Mouse (Mus musculus): ENCODE data around the gene P3h1. TPM values are rescaled to one million over a fixed set of nuclear protein-coding genes. Genes with fewer than 3 reads are reported as not detected.
A peak's percentile ranks its signal among the peaks of the same experiment; 100 is the strongest.

The P3h1 gene
- polyA plus RNA-seq, 1 experiment from 2014 or later: 34.0 TPM

DNA sequence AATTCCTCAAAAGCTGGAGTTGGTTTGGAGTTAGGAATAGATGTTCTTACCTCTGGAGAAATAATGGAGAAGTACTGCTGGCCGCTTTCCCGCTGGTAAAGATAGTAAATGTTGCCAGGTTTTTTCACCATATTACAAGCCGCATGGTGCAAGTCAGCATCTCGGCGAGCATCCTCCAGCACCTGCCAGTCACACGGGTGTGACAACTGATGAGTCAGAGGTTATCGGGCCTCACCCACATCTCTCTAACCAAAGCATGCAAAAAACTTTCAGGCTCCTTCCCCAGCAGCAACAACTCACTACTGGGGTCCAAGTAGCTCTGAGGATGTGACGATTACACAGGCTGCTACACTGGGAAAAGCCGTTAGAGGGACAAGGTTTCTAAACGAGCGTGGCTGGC, 6.0 kb upstream of the P3h1 start:
- Histone ChIP-seq H3K9ac (ENCODE audit: low read length) (no peak overlapping the region), H3K9me3 (replicated peaks; ENCODE audit: control insufficient read depth, low read length) (no peaks in the 10 kb centered on the region), H3K27me3 (ENCODE audit: control insufficient read depth, insufficient read depth, low read length) (no peaks in the 10 kb centered on the region), H3K27ac (ENCODE audit: low read length) (no peak overlapping the region), H3K4me1 (ENCODE audit: control insufficient read depth, insufficient read depth, low read length) (peaks cover 2% of the 10 kb centered on the region; the same call in 1 of the 2 replicates), H3K36me3 (ENCODE audit: control insufficient read depth, insufficient read depth, low read length) (peaks cover 12% of the 10 kb centered on the region; the same call in 1 of the 2 replicates), H3K4me3 (replicated peaks; ENCODE audit: low read length) (no peak overlapping the region), H3K4me2 (ENCODE audit: low read depth, low read length) (no peak overlapping the region)
- ATAC-seq (ENCODE audit: insufficient read depth, low FRiP score): no peak
- 93% methylated on average over 11 of the region's 11 CpGs for WGBS

DNA sequence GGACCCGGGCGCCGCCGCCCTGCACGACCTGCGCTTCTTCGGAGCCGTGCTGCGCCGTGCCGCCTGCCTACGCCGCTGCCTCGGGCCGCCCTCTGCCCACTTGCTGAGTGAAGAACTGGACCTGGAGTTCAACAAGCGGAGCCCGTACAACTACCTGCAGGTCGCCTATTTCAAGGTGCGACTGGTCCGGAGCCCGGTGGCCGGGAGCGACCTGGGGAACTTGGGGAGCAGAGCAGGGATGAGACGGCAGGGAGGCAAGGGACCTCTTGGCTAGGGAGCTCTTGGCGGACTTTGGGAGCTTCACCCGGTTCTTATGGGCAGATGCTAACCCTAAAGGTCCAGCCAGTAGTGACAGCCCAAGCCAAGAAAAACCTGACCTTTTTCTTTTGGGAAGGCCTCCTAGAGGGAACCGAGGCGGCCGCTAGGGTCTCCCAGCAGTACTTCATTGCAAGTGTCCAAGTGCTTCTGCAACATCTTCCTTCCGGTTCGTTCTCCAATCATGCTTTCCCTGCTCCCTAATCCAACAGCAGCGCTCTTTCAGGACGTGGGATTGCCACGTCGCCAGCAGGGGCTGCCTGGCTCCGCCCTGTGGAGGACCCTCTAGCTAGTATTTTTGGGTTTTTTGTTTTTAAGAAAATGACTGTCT, 664 bp downstream of the P3h1 start:
- Histone ChIP-seq H3K9me3 (replicated peaks; ENCODE audit: control insufficient read depth, low read length) (no peaks in the 10 kb centered on the region), H3K9ac (ENCODE audit: low read length) (peak overlapping the region; percentile 80), H3K36me3 (ENCODE audit: control insufficient read depth, insufficient read depth, low read length) (no peaks in the 10 kb centered on the region), H3K4me2 (ENCODE audit: low read depth, low read length) (peak overlapping the region; percentile 69), H3K4me3 (replicated peaks; ENCODE audit: low read length) (peak overlapping the region; percentile 87), H3K27me3 (ENCODE audit: control insufficient read depth, insufficient read depth, low read length) (no peaks in the 10 kb centered on the region), H3K4me1 (ENCODE audit: control insufficient read depth, insufficient read depth, low read length) (peaks cover 11% of the 10 kb centered on the region; the same call in 1 of the 2 replicates), H3K27ac (ENCODE audit: low read length) (peak overlapping the region; percentile 76)
- peak; percentile 39 for ATAC-seq (ENCODE audit: insufficient read depth, low FRiP score)
- WGBS: under 1% methylated on average over 36 of the region's 36 CpGs

DNA sequence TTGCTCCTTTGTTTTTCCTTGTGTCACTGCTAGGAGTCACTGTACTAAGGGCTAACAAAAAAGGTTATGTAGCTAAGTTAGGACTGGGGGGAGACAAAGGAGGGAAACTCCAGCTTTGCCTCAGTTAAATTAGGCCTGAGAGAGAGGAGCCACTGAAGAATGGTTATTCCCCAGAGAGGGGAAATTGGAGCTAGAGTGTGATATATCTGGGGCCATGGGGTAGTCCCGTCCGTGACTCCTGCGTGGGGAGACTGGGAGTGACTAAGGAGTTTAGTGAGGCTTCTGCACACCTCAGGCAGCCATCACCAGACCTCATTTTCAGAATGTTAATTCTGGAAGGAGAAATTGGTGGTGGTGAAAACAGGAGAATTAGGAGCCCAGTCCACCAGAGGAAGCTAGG, 1.6 kb downstream of the P3h1 start:
- H3K36me3 ChIP-seq (ENCODE audit: control insufficient read depth, insufficient read depth, low read length): no peaks in the 10 kb centered on the region
- peak overlapping the region; percentile 87 for H3K4me3 ChIP-seq (replicated peaks; ENCODE audit: low read length)
- peaks cover 12% of the 10 kb centered on the region; the same call in 1 of the 2 replicates for H3K4me1 ChIP-seq (ENCODE audit: control insufficient read depth, insufficient read depth, low read length)
- no peak for ATAC-seq (ENCODE audit: insufficient read depth, low FRiP score)
- H3K27me3 ChIP-seq (ENCODE audit: control insufficient read depth, insufficient read depth, low read length): no peaks in the 10 kb centered on the region
- H3K27ac ChIP-seq (ENCODE audit: low read length): peak overlapping the region; percentile 76; the same call in 1 of the 2 replicates
- 71% methylated on average over 3 of the region's 3 CpGs for WGBS
- peak overlapping the region; percentile 80; the same call in 1 of the 2 replicates for H3K9ac ChIP-seq (ENCODE audit: low read length)
- no peaks in the 10 kb centered on the region for H3K9me3 ChIP-seq (replicated peaks; ENCODE audit: control insufficient read depth, low read length)
- peak overlapping the region; percentile 69 for H3K4me2 ChIP-seq (ENCODE audit: low read depth, low read length)

DNA sequence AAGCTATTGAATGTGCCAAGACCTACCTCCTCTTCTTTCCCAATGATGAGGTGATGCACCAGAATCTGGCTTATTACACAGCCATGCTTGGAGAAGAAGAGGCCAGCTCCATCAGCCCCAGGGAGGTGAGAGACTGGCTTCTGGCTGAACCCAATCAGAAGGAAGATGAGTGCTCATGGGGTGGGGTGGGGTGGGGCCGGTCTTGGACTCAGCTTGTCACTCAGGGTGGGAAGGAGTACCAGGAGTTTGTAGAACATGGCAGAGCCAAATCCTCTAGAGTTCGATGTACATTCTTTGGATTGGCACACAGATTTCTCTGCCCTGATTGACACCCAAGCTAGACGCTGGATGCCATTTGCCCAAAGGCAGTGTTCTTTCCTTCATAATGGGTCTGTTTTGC, 5.9 kb downstream of the P3h1 start:
- H3K27ac ChIP-seq (ENCODE audit: low read length): peak overlapping the region; percentile 49; the same call in 1 of the 2 replicates
- H3K4me3 ChIP-seq (replicated peaks; ENCODE audit: low read length): no peak overlapping the region
- no peak overlapping the region for H3K4me2 ChIP-seq (ENCODE audit: low read depth, low read length)
- no peak for ATAC-seq (ENCODE audit: insufficient read depth, low FRiP score)
- no peaks in the 10 kb centered on the region for H3K36me3 ChIP-seq (ENCODE audit: control insufficient read depth, insufficient read depth, low read length)
- H3K4me1 ChIP-seq (ENCODE audit: control insufficient read depth, insufficient read depth, low read length): peaks cover 13% of the 10 kb centered on the region; the same call in 1 of the 2 replicates
- H3K9me3 ChIP-seq (replicated peaks; ENCODE audit: control insufficient read depth, low read length): no peaks in the 10 kb centered on the region
- no peaks in the 10 kb centered on the region for H3K27me3 ChIP-seq (ENCODE audit: control insufficient read depth, insufficient read depth, low read length)
- no peak overlapping the region for H3K9ac ChIP-seq (ENCODE audit: low read length)
- WGBS: 68% methylated on average over 3 of the region's 3 CpGs

DNA sequence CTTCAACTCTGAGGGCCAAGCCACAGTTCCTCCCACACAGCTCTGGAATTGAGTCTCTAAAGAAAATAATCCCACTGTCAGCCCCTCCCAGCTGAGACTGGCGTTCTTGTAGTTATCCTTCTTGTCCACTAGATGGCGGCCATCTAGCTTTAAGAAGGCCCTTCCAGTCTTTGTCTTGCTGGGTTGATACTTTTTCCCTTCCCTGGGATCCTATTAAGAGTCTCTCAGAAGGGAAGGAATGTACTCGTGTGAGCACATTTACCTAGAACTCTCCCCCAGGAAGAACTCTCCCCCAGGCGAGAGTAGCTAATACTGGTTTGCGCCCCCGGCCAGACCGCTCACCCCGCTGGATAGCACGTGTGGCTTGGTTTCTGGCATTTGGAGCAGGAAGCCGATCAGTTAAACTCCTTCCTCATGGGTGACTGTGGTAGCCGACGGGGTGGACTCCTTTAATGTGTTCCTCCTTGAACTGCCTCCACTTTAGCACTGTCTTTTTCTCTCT, 6.5 kb downstream of the P3h1 start:
- no peaks in the 10 kb centered on the region for H3K36me3 ChIP-seq (ENCODE audit: control insufficient read depth, insufficient read depth, low read length)
- peak overlapping the region; percentile 11 for H3K4me3 ChIP-seq (replicated peaks; ENCODE audit: low read length)
- peak overlapping the region; percentile 49 for H3K27ac ChIP-seq (ENCODE audit: low read length)
- 32% methylated on average over 12 of the region's 12 CpGs for WGBS
- H3K4me2 ChIP-seq (ENCODE audit: low read depth, low read length): peak overlapping the region; percentile 36; the same call in 1 of the 2 replicates
- ATAC-seq (ENCODE audit: insufficient read depth, low FRiP score): peak; percentile 67; the same call in 1 of the 2 replicates
- H3K27me3 ChIP-seq (ENCODE audit: control insufficient read depth, insufficient read depth, low read length): no peaks in the 10 kb centered on the region
- peak overlapping the region; percentile 67 for H3K9ac ChIP-seq (ENCODE audit: low read length)
- peaks cover 13% of the 10 kb centered on the region; the same call in 1 of the 2 replicates for H3K4me1 ChIP-seq (ENCODE audit: control insufficient read depth, insufficient read depth, low read length)
- H3K9me3 ChIP-seq (replicated peaks; ENCODE audit: control insufficient read depth, low read length): no peaks in the 10 kb centered on the region

DNA sequence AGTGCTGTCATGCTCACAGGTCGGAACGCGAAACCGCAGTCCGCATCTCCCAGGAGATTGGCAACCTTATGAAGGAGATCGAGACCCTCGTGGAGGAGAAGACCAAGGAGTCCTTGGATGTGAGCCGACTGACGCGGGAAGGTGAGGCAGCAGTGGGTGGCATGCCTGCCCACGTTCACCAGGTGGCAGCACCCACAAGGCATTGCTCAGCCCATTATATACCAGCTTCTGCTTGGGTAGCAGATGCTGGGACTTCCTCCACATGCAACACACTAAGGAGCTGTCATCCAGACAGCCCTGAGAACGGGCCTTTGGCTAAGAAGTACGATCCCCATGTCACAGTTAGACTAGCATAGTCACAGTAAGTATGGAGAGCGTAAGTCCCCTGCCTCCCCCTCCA, 8.9 kb downstream of the P3h1 start:
- Histone ChIP-seq H3K27ac (ENCODE audit: low read length) (no peak overlapping the region), H3K9ac (ENCODE audit: low read length) (no peak overlapping the region), H3K27me3 (ENCODE audit: control insufficient read depth, insufficient read depth, low read length) (no peaks in the 10 kb centered on the region), H3K4me2 (ENCODE audit: low read depth, low read length) (no peak overlapping the region), H3K9me3 (replicated peaks; ENCODE audit: control insufficient read depth, low read length) (no peaks in the 10 kb centered on the region), H3K4me3 (replicated peaks; ENCODE audit: low read length) (no peak overlapping the region), H3K36me3 (ENCODE audit: control insufficient read depth, insufficient read depth, low read length) (no peaks in the 10 kb centered on the region), H3K4me1 (ENCODE audit: control insufficient read depth, insufficient read depth, low read length) (0 out of 2 replicates have a peak, but pooled peaks cover 5% of the 10 kb centered on the region)
- ATAC-seq (ENCODE audit: insufficient read depth, low FRiP score): no peak
- WGBS: 84% methylated on average over 14 of the region's 14 CpGs

DNA sequence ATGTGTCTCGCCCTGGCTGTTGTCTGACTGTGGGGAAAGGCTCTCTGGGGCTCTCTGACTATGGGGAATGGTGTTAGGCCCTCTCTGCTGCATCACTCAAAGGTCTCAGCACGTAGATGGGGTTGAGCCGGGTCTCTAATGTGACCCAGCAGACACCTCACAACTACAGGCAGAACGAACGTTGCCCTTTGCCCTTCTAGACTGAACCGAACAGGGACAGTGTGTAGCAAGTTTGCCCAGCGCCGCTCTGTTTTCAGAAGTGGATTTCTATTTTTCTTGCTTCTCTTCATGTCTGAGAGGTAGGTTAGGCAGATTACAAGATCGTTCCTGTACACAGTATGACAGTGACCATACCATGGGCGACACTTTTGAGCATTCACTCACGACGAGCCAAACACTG, 9.9 kb downstream of the P3h1 start:
- H3K4me3 ChIP-seq (replicated peaks; ENCODE audit: low read length): no peak overlapping the region
- H3K9me3 ChIP-seq (replicated peaks; ENCODE audit: control insufficient read depth, low read length): no peaks in the 10 kb centered on the region
- no peak overlapping the region for H3K9ac ChIP-seq (ENCODE audit: low read length)
- H3K36me3 ChIP-seq (ENCODE audit: control insufficient read depth, insufficient read depth, low read length): no peaks in the 10 kb centered on the region
- no peak for ATAC-seq (ENCODE audit: insufficient read depth, low FRiP score)
- no peak overlapping the region for H3K27ac ChIP-seq (ENCODE audit: low read length)
- H3K27me3 ChIP-seq (ENCODE audit: control insufficient read depth, insufficient read depth, low read length): no peaks in the 10 kb centered on the region
- H3K4me1 ChIP-seq (ENCODE audit: control insufficient read depth, insufficient read depth, low read length): peaks cover 7% of the 10 kb centered on the region
- no peak overlapping the region for H3K4me2 ChIP-seq (ENCODE audit: low read depth, low read length)
- WGBS: 89% methylated on average over 12 of the region's 12 CpGs

DNA sequence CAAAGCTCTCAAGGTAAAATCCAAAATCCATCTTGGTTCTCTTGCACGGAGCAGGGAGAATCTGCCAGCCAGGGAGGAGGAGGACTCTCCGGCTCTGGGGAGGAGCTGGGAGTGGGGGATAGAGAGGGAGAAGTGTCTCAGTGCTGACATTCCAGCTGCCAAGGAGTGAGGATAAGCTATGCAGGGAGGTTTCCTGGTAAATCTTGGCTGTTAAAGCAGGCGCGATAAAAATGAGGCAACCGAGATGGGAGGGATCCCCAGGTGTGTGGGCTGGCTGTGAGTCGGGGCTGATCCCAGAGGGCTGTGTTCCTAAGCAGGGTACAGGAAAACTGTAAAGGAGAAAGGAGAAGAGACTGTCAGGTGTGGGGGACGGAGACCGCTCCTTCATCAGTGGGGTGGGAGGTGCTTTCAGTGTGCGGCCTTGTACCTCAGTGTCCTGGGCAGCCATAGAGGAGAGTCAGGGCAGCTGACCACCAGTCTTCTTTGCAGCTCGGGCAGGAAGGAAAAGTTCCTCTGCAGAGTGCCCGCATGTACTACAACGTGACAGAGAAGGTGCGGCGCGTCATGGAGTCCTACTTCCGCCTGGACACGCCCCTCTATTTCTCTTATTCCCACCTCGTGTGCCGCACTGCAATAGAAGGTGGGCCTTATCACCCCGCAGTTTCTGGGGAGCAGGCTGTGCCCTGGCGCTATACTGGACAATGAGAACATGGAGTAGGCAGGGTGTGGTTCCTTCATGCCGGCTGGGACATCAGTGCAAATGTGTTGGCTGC, 11.9 kb downstream of the P3h1 start:
- no peak overlapping the region for H3K4me2 ChIP-seq (ENCODE audit: low read depth, low read length)
- no peak for ATAC-seq (ENCODE audit: insufficient read depth, low FRiP score)
- peak overlapping the region; percentile 7; the same call in 1 of the 2 replicates for H3K9ac ChIP-seq (ENCODE audit: low read length)
- H3K27ac ChIP-seq (ENCODE audit: low read length): no peak overlapping the region; the same call in 1 of the 2 replicates
- peaks cover 6% of the 10 kb centered on the region for H3K4me1 ChIP-seq (ENCODE audit: control insufficient read depth, insufficient read depth, low read length)
- H3K27me3 ChIP-seq (ENCODE audit: control insufficient read depth, insufficient read depth, low read length): no peaks in the 10 kb centered on the region
- no peaks in the 10 kb centered on the region for H3K36me3 ChIP-seq (ENCODE audit: control insufficient read depth, insufficient read depth, low read length)
- H3K9me3 ChIP-seq (replicated peaks; ENCODE audit: control insufficient read depth, low read length): no peaks in the 10 kb centered on the region
- no peak overlapping the region for H3K4me3 ChIP-seq (replicated peaks; ENCODE audit: low read length)
- WGBS: 70% methylated on average over 22 of the region's 22 CpGs

DNA sequence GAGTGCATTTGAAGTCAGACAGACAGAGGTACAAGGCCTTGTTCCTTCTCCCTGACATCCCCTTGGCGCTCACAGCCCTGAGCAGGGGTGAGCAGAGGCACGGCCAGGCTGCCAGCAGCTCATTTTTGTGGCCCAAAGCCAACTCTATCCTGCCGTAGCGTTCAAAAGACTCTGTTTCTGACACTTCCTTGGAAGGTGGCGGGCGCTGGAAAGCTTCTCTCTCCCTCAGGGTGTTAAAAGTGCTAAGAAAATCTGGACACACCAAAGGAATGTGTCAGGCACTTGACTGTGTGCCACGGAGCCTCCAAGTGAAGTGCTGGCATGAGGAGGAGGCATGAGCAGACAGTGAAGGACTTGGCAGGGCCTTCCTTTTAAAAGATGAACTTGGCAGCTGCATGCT, 12.8 kb downstream of the P3h1 start:
- ATAC-seq (ENCODE audit: insufficient read depth, low FRiP score): peak; percentile 15; the same call in 1 of the 2 replicates
- Histone ChIP-seq H3K27ac (ENCODE audit: low read length) (no peak overlapping the region; the same call in 1 of the 2 replicates), H3K9me3 (replicated peaks; ENCODE audit: control insufficient read depth, low read length) (no peaks in the 10 kb centered on the region), H3K36me3 (ENCODE audit: control insufficient read depth, insufficient read depth, low read length) (no peaks in the 10 kb centered on the region), H3K4me2 (ENCODE audit: low read depth, low read length) (no peak overlapping the region), H3K4me3 (replicated peaks; ENCODE audit: low read length) (no peak overlapping the region), H3K27me3 (ENCODE audit: control insufficient read depth, insufficient read depth, low read length) (no peaks in the 10 kb centered on the region), H3K4me1 (ENCODE audit: control insufficient read depth, insufficient read depth, low read length) (peaks cover 6% of the 10 kb centered on the region), H3K9ac (ENCODE audit: low read length) (no peak overlapping the region)
- 60% methylated on average over 7 of the region's 7 CpGs for WGBS
